Mouse (Mus musculus) forebrain, embryonic 15.5 days (tissue): ENCODE data around the gene Cnr1. TPM values are rescaled to one million over a fixed set of nuclear protein-coding genes. Genes with fewer than 3 reads are reported as not detected.

ENCODE experiments used
- ATAC-seq: fragments of 200-750 bp; cut with Nextera tagmentation; replicated peaks from 2 replicates; pipeline ENCODE4 v1.8.0; 2017; ENCODE audit warnings: mild to moderate bottlenecking, moderate TSS enrichment, moderate library complexity
- H3K27ac ChIP-seq: fragments of 300-500 bp; sonication (generic); replicated peaks from 2 replicates; pipeline ENCODE4 v1.5.1; 2015; ENCODE audit warnings: mild to moderate bottlenecking, inconsistent platforms
- H3K27me3 ChIP-seq: fragments of 300-500 bp; sonication (generic); 2 replicates; pipeline ENCODE4 v1.6.1; 2015; ENCODE audit warnings: inconsistent platforms
- H3K36me3 ChIP-seq: fragments of 300-500 bp; sonication (generic); 2 replicates; pipeline ENCODE4 v1.6.1; 2015; ENCODE audit warnings: mild to moderate bottlenecking, inconsistent platforms
- H3K4me1 ChIP-seq: fragments of 300-500 bp; sonication (generic); 2 replicates; pipeline ENCODE4 v1.6.1; 2015; ENCODE audit warnings: inconsistent platforms
- H3K4me2 ChIP-seq: fragments of 300-500 bp; sonication (generic); replicated peaks from 2 replicates; pipeline ENCODE4 v1.6.1; 2015; ENCODE audit warnings: mild to moderate bottlenecking, inconsistent platforms
- H3K4me3 ChIP-seq: fragments of 300-500 bp; sonication (generic); 2 replicates; pipeline ENCODE4 v1.5.1; 2015; ENCODE audit warnings: mild to moderate bottlenecking, inconsistent platforms
- H3K9ac ChIP-seq: fragments of 300-500 bp; sonication (generic); replicated peaks from 2 replicates; pipeline ENCODE4 v1.6.1; 2015; ENCODE audit warnings: mild to moderate bottlenecking, inconsistent platforms
- H3K9me3 ChIP-seq: fragments of 300-500 bp; sonication (generic); 2 replicates; pipeline ENCODE4 v1.6.1; 2016; ENCODE audit warnings: inconsistent platforms
- WGBS: fragments of 180-500 bp; shearing (Covaris S2); methylation state at CpG from one replicate; pipeline ENCODE4 v1.1.7; 2015; ENCODE audit warnings: mixed read lengths; 5-methylcytosine and 5-hydroxymethylcytosine counted together
- polyA plus RNA-seq: library from polyadenylated mRNA; unstranded; fragments of >200 nt; fragmentation: Nextera tagmentation; extraction: Ambion mirVana; gene quantifications from 2 replicates; pipeline ENCODE4 v1.2.1, GENCODE M21; 2015

The Cnr1 gene
- 71.3 and 75.5 TPM in 2 replicates for polyA plus RNA-seq

- no peaks in the 10 kb centered on the region for H3K36me3 ChIP-seq
- H3K27me3 ChIP-seq, result no peaks in the 10 kb centered on the region
- peak within 1 kb of the TSS; percentile 97 for H3K27ac ChIP-seq
- H3K9me3 ChIP-seq, result no peaks in the 10 kb centered on the region
- peak within 1 kb of the TSS; percentile 98 for H3K9ac ChIP-seq
- H3K4me2 ChIP-seq, result peak within 1 kb of the TSS; percentile 95
- ATAC-seq, result peak; percentile 94
- H3K4me3 ChIP-seq, result peak within 1 kb of the TSS; percentile 89
- under 1% methylated on average over 74 of the region's 77 CpGs for WGBS
- H3K4me1 ChIP-seq, result peaks cover 21% of the 10 kb centered on the region
These were observed at the start of gene Cnr1 for GRCm38 (mm10) chr4:33924234-33924888. Gene Cnr1, plus strand, starts transcription at chr4:33924593.

DNA sequence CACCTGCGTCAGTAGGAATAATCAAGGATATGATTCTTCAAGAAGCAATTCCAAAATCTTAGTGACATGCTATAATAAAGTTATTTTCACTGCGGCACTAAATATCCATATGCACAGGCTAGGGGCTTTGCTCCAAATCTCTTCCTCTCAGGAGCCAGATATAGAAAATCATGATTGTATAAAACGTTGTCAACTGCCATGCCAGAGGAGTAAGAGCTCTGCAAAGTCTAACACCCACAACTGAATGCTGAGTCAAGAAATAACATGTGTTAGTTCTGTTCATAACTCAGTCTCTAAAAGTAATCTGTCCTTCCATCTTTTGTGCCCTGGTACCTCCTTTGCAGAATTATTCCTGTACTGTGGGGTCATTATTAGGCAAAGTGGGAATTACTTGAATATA lies 44.4 kb upstream of the Cnr1 start:
- ATAC-seq, result no peak
- no peak overlapping the region for H3K4me3 ChIP-seq
- 84% methylated on average over 3 of the region's 3 CpGs for WGBS

GRCm38 (mm10) chr4:33886026-33886425 lies 38.4 kb upstream of the Cnr1 start:
- H3K36me3 ChIP-seq, result no peaks in the 10 kb centered on the region
- no peak overlapping the region for H3K4me2 ChIP-seq
- ATAC-seq, result no peak
- H3K9ac ChIP-seq, result no peak overlapping the region
- H3K27ac ChIP-seq, result no peak overlapping the region
- H3K4me3 ChIP-seq, result no peak overlapping the region
- H3K27me3 ChIP-seq, result no peaks in the 10 kb centered on the region
- WGBS, result 81% methylated on average over 3 of the region's 3 CpGs
- H3K4me1 ChIP-seq, result no peaks in the 10 kb centered on the region
- H3K9me3 ChIP-seq, result no peaks in the 10 kb centered on the region

More for the DNA sequence above, 44.4 kb upstream of the Cnr1 start:
- H3K27ac ChIP-seq, result no peak overlapping the region
- H3K4me2 ChIP-seq, result no peak overlapping the region
- H3K27me3 ChIP-seq, result no peaks in the 10 kb centered on the region
- no peak overlapping the region for H3K9ac ChIP-seq
- H3K36me3 ChIP-seq, result no peaks in the 10 kb centered on the region
- no peaks in the 10 kb centered on the region for H3K9me3 ChIP-seq
- H3K4me1 ChIP-seq, result no peaks in the 10 kb centered on the region

DNA sequence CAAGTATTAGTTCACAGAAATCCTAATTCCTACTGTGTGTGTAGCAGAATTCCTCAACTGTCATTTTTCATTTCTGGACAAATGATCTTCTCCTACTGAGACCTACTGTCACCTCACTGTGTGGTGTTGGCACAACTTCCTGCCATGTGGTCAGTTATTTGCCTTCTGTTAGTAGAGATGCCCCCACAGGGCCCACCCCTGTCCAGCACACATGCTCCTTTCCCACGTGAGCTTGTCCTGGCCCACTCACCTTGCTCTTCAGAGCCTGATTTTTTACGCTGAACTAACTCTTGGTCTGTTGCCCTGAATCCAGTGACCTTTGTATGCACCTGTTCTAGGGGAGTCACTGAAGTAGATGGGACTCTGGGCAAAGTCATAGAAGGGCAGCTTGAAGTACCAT lies 34.4 kb upstream of the Cnr1 start:
- H3K4me3 ChIP-seq, result no peak overlapping the region
- H3K27ac ChIP-seq, result no peak overlapping the region
- H3K9ac ChIP-seq, result no peak overlapping the region
- H3K36me3 ChIP-seq, result no peaks in the 10 kb centered on the region
- no peak for ATAC-seq
- no peaks in the 10 kb centered on the region for H3K9me3 ChIP-seq
- H3K4me1 ChIP-seq, result peaks cover 3% of the 10 kb centered on the region; the same call in 1 of the 2 replicates
- 85% methylated on average over 2 of the region's 2 CpGs for WGBS
- no peaks in the 10 kb centered on the region for H3K27me3 ChIP-seq
- H3K4me2 ChIP-seq, result no peak overlapping the region

DNA sequence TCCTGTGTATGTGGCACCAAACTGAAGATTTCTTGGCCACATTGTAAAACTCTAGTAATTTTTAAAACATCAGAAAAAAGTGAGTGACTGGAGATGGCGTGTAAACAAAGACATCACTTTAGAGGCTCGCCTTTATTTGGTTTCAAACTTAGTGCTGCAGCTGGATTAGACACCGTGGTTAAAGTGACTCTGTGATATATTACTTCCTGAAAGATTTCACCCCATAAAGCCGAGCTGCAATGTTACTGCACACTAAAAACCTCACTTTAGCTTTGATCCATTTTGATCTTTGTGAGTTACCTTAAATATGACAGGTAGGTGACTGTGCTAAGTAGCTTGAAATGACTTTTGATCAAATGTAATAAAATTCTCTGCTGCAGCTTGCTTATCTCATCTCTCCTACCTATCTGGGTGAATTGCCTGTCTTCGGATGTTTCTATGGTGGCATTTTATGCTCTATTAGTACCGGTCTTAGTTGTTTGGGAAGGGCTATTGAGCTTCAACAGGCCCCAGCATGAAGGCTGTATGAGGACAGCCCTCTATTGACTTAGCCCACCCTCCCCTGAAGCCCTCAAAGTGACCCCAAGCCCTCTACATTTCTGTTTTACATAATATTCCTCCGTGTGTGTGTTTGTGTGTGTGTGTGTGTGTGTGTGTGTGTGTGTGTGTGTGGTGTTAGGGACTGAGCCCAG lies 32.1 kb upstream of the Cnr1 start:
- no peaks in the 10 kb centered on the region for H3K27me3 ChIP-seq
- no peak for ATAC-seq
- no peak overlapping the region for H3K4me2 ChIP-seq
- no peaks in the 10 kb centered on the region for H3K36me3 ChIP-seq
- H3K4me1 ChIP-seq, result peaks cover 3% of the 10 kb centered on the region; the same call in 1 of the 2 replicates
- 79% methylated on average over 7 of the region's 7 CpGs for WGBS
- no peaks in the 10 kb centered on the region for H3K9me3 ChIP-seq
- no peak overlapping the region for H3K9ac ChIP-seq
- no peak overlapping the region for H3K27ac ChIP-seq
- no peak overlapping the region for H3K4me3 ChIP-seq

DNA sequence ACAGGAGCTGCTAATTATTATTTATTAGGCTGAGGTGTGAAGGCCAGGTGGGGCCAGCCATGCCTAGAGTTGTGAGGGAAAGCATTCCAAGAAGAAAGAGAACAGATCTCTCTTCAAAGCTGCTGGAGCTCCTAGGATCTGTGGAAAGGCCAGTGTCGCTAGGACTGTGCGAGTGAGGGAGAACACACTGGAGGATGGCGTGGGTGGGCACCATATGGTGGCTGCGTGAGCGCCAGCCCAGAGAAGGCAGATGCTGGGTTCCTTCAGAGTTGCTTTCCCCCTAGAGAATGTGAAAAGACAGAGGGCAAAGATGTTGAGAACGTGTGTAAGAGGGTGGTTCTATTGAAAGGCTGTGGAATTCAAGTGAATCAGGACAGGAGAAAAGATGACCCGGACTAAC lies 30.6 kb upstream of the Cnr1 start:
- Histone ChIP-seq H3K9ac (no peak overlapping the region), H3K4me1 (peaks cover 3% of the 10 kb centered on the region; the same call in 1 of the 2 replicates), H3K27ac (no peak overlapping the region), H3K9me3 (no peaks in the 10 kb centered on the region), H3K4me2 (no peak overlapping the region), H3K4me3 (no peak overlapping the region), H3K36me3 (no peaks in the 10 kb centered on the region), H3K27me3 (no peaks in the 10 kb centered on the region)
- peak; percentile 72 for ATAC-seq
- 61% methylated on average over 7 of the region's 7 CpGs for WGBS

DNA sequence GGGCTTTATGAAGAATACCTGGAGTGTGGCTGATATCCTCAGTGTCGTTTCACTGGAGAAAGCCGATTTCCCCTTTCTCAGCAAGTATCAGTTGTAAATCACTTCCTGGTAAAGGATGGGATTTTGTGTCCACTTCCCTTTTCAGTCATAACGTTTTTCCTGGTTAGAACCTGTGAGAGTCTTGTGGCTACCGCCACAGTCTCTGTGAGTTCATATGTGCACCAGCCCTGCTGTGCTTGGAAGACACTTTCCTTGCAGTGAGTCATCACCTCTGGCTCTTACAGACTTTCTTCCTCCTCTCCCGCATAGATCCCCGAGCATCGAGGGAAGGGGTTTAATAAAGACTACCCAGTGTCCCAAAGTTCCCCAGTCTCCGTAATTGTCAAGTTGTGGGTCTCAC lies 29.3 kb upstream of the Cnr1 start:
- no peaks in the 10 kb centered on the region for H3K36me3 ChIP-seq
- 87% methylated on average over 8 of the region's 8 CpGs for WGBS
- H3K9ac ChIP-seq, result no peak overlapping the region
- ATAC-seq, result no peak
- no peaks in the 10 kb centered on the region for H3K9me3 ChIP-seq
- H3K4me3 ChIP-seq, result no peak overlapping the region
- no peaks in the 10 kb centered on the region for H3K27me3 ChIP-seq
- no peak overlapping the region for H3K27ac ChIP-seq
- peaks cover 3% of the 10 kb centered on the region; the same call in 1 of the 2 replicates for H3K4me1 ChIP-seq
- H3K4me2 ChIP-seq, result no peak overlapping the region

- Histone ChIP-seq H3K27me3 (no peaks in the 10 kb centered on the region), H3K9me3 (no peaks in the 10 kb centered on the region), H3K36me3 (no peaks in the 10 kb centered on the region), H3K9ac (no peak overlapping the region), H3K27ac (no peak overlapping the region), H3K4me2 (no peak overlapping the region), H3K4me3 (no peak overlapping the region), H3K4me1 (peaks cover 3% of the 10 kb centered on the region; the same call in 1 of the 2 replicates)
- WGBS, result 93% methylated on average over 2 of the region's 2 CpGs
- no peak for ATAC-seq
These were observed 28.9 kb upstream of the Cnr1 start for GRCm38 (mm10) chr4:33895491-33895890.

GRCm38 (mm10) chr4:33901659-33902058 lies 22.7 kb upstream of the Cnr1 start:
- Histone ChIP-seq H3K9ac (no peak overlapping the region), H3K4me1 (no peaks in the 10 kb centered on the region), H3K4me2 (no peak overlapping the region), H3K4me3 (no peak overlapping the region), H3K27ac (no peak overlapping the region), H3K9me3 (no peaks in the 10 kb centered on the region), H3K27me3 (no peaks in the 10 kb centered on the region), H3K36me3 (no peaks in the 10 kb centered on the region)
- no peak for ATAC-seq
- 86% methylated on average over 3 of the region's 3 CpGs for WGBS

DNA sequence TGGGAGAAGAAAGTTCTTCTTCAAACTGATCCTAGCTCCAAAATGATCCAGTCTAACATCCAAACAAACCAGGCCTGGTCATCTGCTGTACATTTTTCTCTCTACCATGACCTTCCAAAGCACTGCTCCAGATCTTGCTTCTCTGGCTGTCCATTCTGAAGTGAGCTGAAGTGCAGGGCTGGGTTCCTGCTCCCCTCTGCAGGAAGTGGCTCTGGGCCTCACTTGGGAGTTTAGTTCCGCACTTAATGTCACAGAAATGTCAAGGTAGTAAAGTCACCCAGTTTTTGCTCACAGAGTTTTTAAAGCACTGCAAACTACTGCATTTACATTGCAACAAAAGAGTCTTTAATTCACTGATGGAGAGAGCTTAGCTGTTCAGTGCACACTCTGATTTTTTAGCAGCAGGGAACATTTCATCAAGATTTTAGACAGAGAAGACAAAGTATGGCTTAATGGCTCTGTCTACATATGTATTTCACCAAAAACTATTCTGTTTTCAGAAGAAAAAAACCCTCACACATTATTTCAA lies 20.5 kb upstream of the Cnr1 start:
- Histone ChIP-seq H3K9ac (no peak overlapping the region), H3K9me3 (no peaks in the 10 kb centered on the region), H3K4me2 (no peak overlapping the region), H3K4me1 (no peaks in the 10 kb centered on the region), H3K27me3 (no peaks in the 10 kb centered on the region), H3K36me3 (no peaks in the 10 kb centered on the region), H3K27ac (no peak overlapping the region), H3K4me3 (no peak overlapping the region)
- 47% methylated on average over 1 of the region's 1 CpGs for WGBS
- ATAC-seq, result no peak

DNA sequence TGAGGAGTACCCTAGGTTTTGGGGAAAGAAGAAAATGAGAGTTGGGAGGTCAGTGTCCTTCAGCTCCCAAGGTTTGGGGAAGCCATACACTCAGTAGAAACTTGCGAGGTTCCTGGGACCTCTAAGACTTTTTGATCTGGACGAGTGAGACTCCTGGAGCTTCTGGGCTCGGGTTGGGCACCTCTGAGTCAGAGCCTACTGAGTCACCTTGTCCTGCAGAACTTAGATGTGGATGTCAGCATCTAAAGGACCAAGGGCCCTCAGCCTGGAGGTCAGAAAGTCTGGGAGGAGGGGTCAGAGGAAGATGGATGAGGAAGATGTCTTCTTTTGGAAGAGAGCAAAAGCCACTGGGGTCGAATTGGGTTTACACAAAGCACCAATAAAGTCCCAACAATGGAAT lies 19.6 kb upstream of the Cnr1 start:
- Histone ChIP-seq H3K9me3 (no peaks in the 10 kb centered on the region), H3K9ac (no peak overlapping the region), H3K27me3 (no peaks in the 10 kb centered on the region), H3K4me1 (no peaks in the 10 kb centered on the region), H3K4me2 (no peak overlapping the region), H3K4me3 (no peak overlapping the region), H3K27ac (no peak overlapping the region), H3K36me3 (no peaks in the 10 kb centered on the region)
- no peak for ATAC-seq
- WGBS, result 84% methylated on average over 4 of the region's 4 CpGs

DNA sequence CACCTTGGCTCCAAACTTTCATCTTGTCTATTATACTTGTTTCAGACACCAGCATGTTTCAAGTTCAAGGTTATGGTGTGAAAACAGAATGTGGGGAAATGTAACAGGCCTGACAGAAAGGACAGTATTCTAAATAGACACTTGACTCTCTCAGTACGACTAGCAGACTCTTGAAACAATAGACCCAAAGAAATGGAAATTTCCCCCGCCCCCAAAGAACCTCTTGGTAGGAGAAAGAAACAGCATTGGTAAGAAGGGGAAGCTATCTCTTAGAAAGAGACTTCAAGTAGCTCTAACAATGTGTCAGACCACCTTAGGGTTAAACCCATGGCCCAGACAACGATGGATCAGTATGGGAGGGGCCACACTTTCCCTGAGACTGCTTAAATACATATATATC lies 15.6 kb upstream of the Cnr1 start:
- ATAC-seq, result no peak
- 31% methylated on average over 3 of the region's 3 CpGs for WGBS

More for the DNA sequence above, 15.6 kb upstream of the Cnr1 start:
- no peaks in the 10 kb centered on the region for H3K4me1 ChIP-seq
- no peaks in the 10 kb centered on the region for H3K36me3 ChIP-seq
- no peak overlapping the region for H3K4me3 ChIP-seq
- no peak overlapping the region for H3K9ac ChIP-seq
- no peaks in the 10 kb centered on the region for H3K27me3 ChIP-seq
- no peaks in the 10 kb centered on the region for H3K9me3 ChIP-seq
- H3K4me2 ChIP-seq, result no peak overlapping the region
- H3K27ac ChIP-seq, result no peak overlapping the region
